Mouse (Mus musculus) hindbrain, postnatal 0 days (tissue): Measurements from ENCODE around the gene Cfap45. TPM values are rescaled to one million over a fixed set of nuclear protein-coding genes. Genes with fewer than 3 reads are reported as not detected.

ENCODE experiments used
- ATAC-seq: fragments of 200-750 bp; cut with Nextera tagmentation; 2 replicates; pipeline ENCODE4 v1.8.0; 2017; ENCODE audit warnings: mild to moderate bottlenecking, moderate TSS enrichment, moderate library complexity
- DNase-seq: peaks from one replicate; pipeline ENCODE4 v3.0.0-alpha.2; 2015; ENCODE audit warnings: low spot score
- H3K27ac ChIP-seq: fragments of 300-500 bp; sonication (generic); 2 replicates; pipeline ENCODE4 v1.5.1; 2014; ENCODE audit warnings: mild to moderate bottlenecking
- H3K27me3 ChIP-seq: fragments of 300-500 bp; sonication (generic); 2 replicates; pipeline ENCODE4 v1.6.1; 2014; ENCODE audit warnings: low read length, mixed read lengths; ENCODE audit not compliant: insufficient read depth
- H3K36me3 ChIP-seq: fragments of 300-500 bp; sonication (generic); 2 replicates; pipeline ENCODE4 v1.6.1; 2014; ENCODE audit warnings: low read length, mixed read lengths; ENCODE audit not compliant: insufficient read depth
- H3K4me1 ChIP-seq: fragments of 300-500 bp; sonication (generic); 2 replicates; pipeline ENCODE4 v1.6.1; 2014; ENCODE audit warnings: antibody characterized with exemption, low read length, mixed read lengths; ENCODE audit not compliant: insufficient read depth
- H3K4me2 ChIP-seq: fragments of 300-500 bp; sonication (generic); 2 replicates; pipeline ENCODE4 v1.6.1; 2014; ENCODE audit warnings: low read depth, mild to moderate bottlenecking, low read length, moderate library complexity, mixed read lengths
- H3K4me3 ChIP-seq: fragments of 300-500 bp; sonication (generic); 2 replicates; pipeline ENCODE4 v1.5.1; 2014; ENCODE audit warnings: low read length
- H3K9ac ChIP-seq: fragments of 300-500 bp; sonication (generic); replicated peaks from 2 replicates; pipeline ENCODE4 v1.6.1; 2014; ENCODE audit warnings: mild to moderate bottlenecking, low read length, moderate library complexity, mixed read lengths
- H3K9me3 ChIP-seq: fragments of 300-500 bp; sonication (generic); 2 replicates; pipeline ENCODE4 v1.6.1; 2016; ENCODE audit warnings: low read length, mixed read lengths
- CTCF ChIP-seq: IDR thresholded peaks from 2 replicates; pipeline ENCODE4 v1.5.1; 2016; ENCODE audit warnings: antibody characterized with exemption, control low read depth, low read depth
- WGBS: fragments of 180-500 bp; shearing (Covaris S2); extraction: QIAGEN DNeasy Blood & Tissue Kit; methylation state at CpG from one replicate; pipeline ENCODE4 v1.1.7; 2014; 5-methylcytosine and 5-hydroxymethylcytosine counted together
- polyA plus RNA-seq: library from polyadenylated mRNA; unstranded; fragments of >200 nt; fragmentation: Nextera tagmentation; extraction: Ambion mirVana; gene quantifications from 2 replicates; pipeline ENCODE4 v1.2.1, GENCODE M21; 2015
- total RNA-seq: library from RNA; depleted of rRNA; stranded (reverse); fragments of >200 nt; gene quantifications from 2 replicates; pipeline ENCODE4 v1.2.3, GENCODE M21; 2014

Gene Cfap45
- total and polyA plus RNA-seq, 2 experiments from 2014 or later, result 1.2 to 3.7 TPM

GRCm38 (mm10) chr1:172481111-172481510 is 39.5 kb upstream of the Cfap45 start:
- peak overlapping the region; percentile 88 for H3K4me2 ChIP-seq
- H3K4me3 ChIP-seq, result peak overlapping the region; percentile 62
- 23% methylated on average over 13 of the region's 13 CpGs for WGBS
- DNase-seq (no peak), ATAC-seq (no peak)
- TF ChIP-seq CTCF, result no peak
- H3K9ac ChIP-seq, result peak overlapping the region; percentile 49; the same call in 1 of the 2 replicates
- H3K27ac ChIP-seq, result no peak overlapping the region
- H3K27me3 ChIP-seq, result no peaks in the 10 kb centered on the region
- no peaks in the 10 kb centered on the region for H3K36me3 ChIP-seq
- no peaks in the 10 kb centered on the region for H3K9me3 ChIP-seq
- peaks cover 24% of the 10 kb centered on the region for H3K4me1 ChIP-seq

- WGBS, result 1% methylated on average over 38 of the region's 38 CpGs
- no peaks in the 10 kb centered on the region for H3K27me3 ChIP-seq
Observed at GRCm38 (mm10) chr1:172481540-172482280, 38.9 kb upstream of the Cfap45 start, which contains the start of gene Igsf9. Gene Igsf9 (plus strand): TSS chr1:172481788.

GRCm38 (mm10) chr1:172482518-172483360 is 37.9 kb upstream of the Cfap45 start:
- Histone ChIP-seq H3K36me3 (no peaks in the 10 kb centered on the region), H3K4me1 (peaks cover 29% of the 10 kb centered on the region), H3K4me2 (peak overlapping the region; percentile 88), H3K27me3 (no peaks in the 10 kb centered on the region), H3K9ac (peak overlapping the region; percentile 49), H3K9me3 (no peaks in the 10 kb centered on the region), H3K4me3 (peak overlapping the region; percentile 62), H3K27ac (no peak overlapping the region)
- 7% methylated on average over 12 of the region's 12 CpGs for WGBS
- TF ChIP-seq CTCF, result no peak
- peak; percentile 0; the same call in 1 of the 2 replicates for ATAC-seq
- DNase-seq, result no peak

More at GRCm38 (mm10) chr1:172481540-172482280, 38.9 kb upstream of the Cfap45 start, which contains the start of gene Igsf9:
- no peaks in the 10 kb centered on the region for H3K9me3 ChIP-seq
- H3K36me3 ChIP-seq, result no peaks in the 10 kb centered on the region
- peak within 1 kb of the TSS; percentile 88 for H3K4me2 ChIP-seq
- H3K4me1 ChIP-seq, result peaks cover 29% of the 10 kb centered on the region
- ATAC-seq (peak; percentile 94), DNase-seq (peak; percentile 97)
- TF ChIP-seq CTCF, result peak; percentile 76
- H3K4me3 ChIP-seq, result peak within 1 kb of the TSS; percentile 62
- H3K27ac ChIP-seq, result no peak within 1 kb of the TSS
- H3K9ac ChIP-seq, result peak within 1 kb of the TSS; percentile 49

GRCm38 (mm10) chr1:172483361-172483660 is 37.3 kb upstream of the Cfap45 start:
- ATAC-seq (no peak), DNase-seq (peak; percentile 52)
- 21% methylated on average over 4 of the region's 4 CpGs for WGBS

GRCm38 (mm10) chr1:172484236-172484635 is 36.4 kb upstream of the Cfap45 start:
- Histone ChIP-seq H3K27ac (no peak overlapping the region), H3K9me3 (no peaks in the 10 kb centered on the region), H3K36me3 (no peaks in the 10 kb centered on the region), H3K9ac (no peak overlapping the region), H3K4me1 (peaks cover 29% of the 10 kb centered on the region), H3K4me3 (0 out of 2 replicates have a peak overlapping the region, but pooled peaks have one; percentile 0), H3K27me3 (no peaks in the 10 kb centered on the region), H3K4me2 (peak overlapping the region; percentile 88)
- ATAC-seq (no peak), DNase-seq (no peak)
- TF ChIP-seq CTCF, result no peak
- 36% methylated on average over 11 of the region's 11 CpGs for WGBS

More at GRCm38 (mm10) chr1:172483361-172483660, 37.3 kb upstream of the Cfap45 start:
- TF ChIP-seq CTCF, result peak; percentile 30; the same call in 1 of the 2 replicates
- Histone ChIP-seq H3K9ac (peak overlapping the region; percentile 49), H3K4me2 (peak overlapping the region; percentile 88), H3K27ac (no peak overlapping the region), H3K36me3 (no peaks in the 10 kb centered on the region), H3K27me3 (no peaks in the 10 kb centered on the region), H3K9me3 (no peaks in the 10 kb centered on the region), H3K4me3 (peak overlapping the region; percentile 62), H3K4me1 (peaks cover 29% of the 10 kb centered on the region)

GRCm38 (mm10) chr1:172484671-172485070 is 35.9 kb upstream of the Cfap45 start:
- no peak for DNase-seq
- Histone ChIP-seq H3K9me3 (no peaks in the 10 kb centered on the region), H3K27ac (no peak overlapping the region), H3K4me2 (peak overlapping the region; percentile 88), H3K9ac (no peak overlapping the region), H3K4me3 (0 out of 2 replicates have a peak overlapping the region, but pooled peaks have one; percentile 0), H3K27me3 (no peaks in the 10 kb centered on the region), H3K36me3 (no peaks in the 10 kb centered on the region), H3K4me1 (peaks cover 29% of the 10 kb centered on the region)
- ATAC-seq, result no peak
- 56% methylated on average over 13 of the region's 13 CpGs for WGBS
- TF ChIP-seq CTCF, result no peak
